Mouse (Mus musculus) limb, embryonic 10.5 days (tissue): ENCODE data around the gene Oprd1. TPM values are rescaled to one million over a fixed set of nuclear protein-coding genes. Genes with fewer than 3 reads are reported as not detected.

ENCODE experiments used
- polyA plus RNA-seq: library from polyadenylated mRNA; unstranded; fragments of >200 nt; fragmentation: Nextera tagmentation; extraction: Ambion mirVana; gene quantifications from 2 replicates; pipeline ENCODE4 v1.2.1, GENCODE M21; 2016

The Oprd1 gene
- polyA plus RNA-seq, 1 experiment from 2014 or later = 0.16 TPM

Other genes with a start within 250 kb of the Oprd1 start
- gene Tmem200b, start 222.7 kb downstream of the Oprd1 start, polyA plus RNA-seq = 2.1 and 2.9 TPM in 2 replicates
- gene Gm10300, start 69.8 kb downstream of the Oprd1 start, polyA plus RNA-seq = not detected in 2 replicates
- gene Epb41, start 69.2 kb downstream of the Oprd1 start, polyA plus RNA-seq = 105 and 122 TPM in 2 replicates
- gene Ythdf2, start 67.8 kb upstream of the Oprd1 start, polyA plus RNA-seq = 151 TPM in 2 replicates
- 48.2 and 49.0 TPM in 2 replicates for gene Gmeb1, start 117.1 kb upstream of the Oprd1 start, polyA plus RNA-seq
- gene Taf12, start 129.9 kb upstream of the Oprd1 start, polyA plus RNA-seq = 60.9 and 62.9 TPM in 2 replicates
- 0.68 and 1.4 TPM in 2 replicates for gene Rab42, start 158.9 kb upstream of the Oprd1 start, polyA plus RNA-seq
- 89.2 and 90.1 TPM in 2 replicates for gene Trnau1ap, start 185.1 kb upstream of the Oprd1 start, polyA plus RNA-seq
- 162 and 192 TPM in 2 replicates for gene Rcc1, start 209.1 kb upstream of the Oprd1 start, polyA plus RNA-seq